Mouse (Mus musculus): ENCODE data around the gene Disp2. TPM values are rescaled to one million over a fixed set of nuclear protein-coding genes. Genes with fewer than 3 reads are reported as not detected.

Disp2 gene
- polyA plus RNA-seq, 2 experiments: 0.21 to 0.27 TPM

DNA sequence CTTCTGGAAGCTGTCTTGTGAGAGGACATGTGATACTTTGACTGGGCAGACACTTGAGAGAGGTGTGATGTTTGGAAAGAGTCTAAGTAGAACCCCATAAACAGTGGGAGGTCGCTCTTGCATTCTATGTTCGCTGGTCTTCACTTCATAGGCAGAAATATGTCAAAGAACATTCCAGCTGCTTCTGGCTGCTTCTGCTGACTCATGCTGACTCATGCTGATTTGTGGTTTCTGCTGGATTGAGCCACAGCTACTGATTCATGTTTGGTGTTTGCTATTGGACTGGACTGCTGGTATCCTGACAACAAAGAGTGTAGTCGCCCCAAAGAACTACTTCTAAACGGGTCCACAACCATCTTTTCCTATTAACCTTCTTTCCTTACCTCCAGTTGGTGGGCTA is 62.3 kb downstream of the Disp2 start:
- 53% methylated on average over 4 of the region's 4 CpGs for WGBS (ENCODE audit: insufficient replicate concordance)
- DNase-seq (ENCODE audit: low read depth in 3 of 3, low spot score in 3 of 3): peak; percentile 74 to 81 (median 80)
- Histone ChIP-seq H3K4me3 (ENCODE audit: insufficient read depth in 1 of 2, low read depth in 2 of 2, low read length in 2 of 2) (no peak overlapping the region), H3K36me3 (replicated peaks; ENCODE audit: control insufficient read depth, insufficient read depth, low read depth) (no peaks in the 10 kb centered on the region), H3K4me1 (replicated peaks; ENCODE audit: control insufficient read depth in 2 of 2, insufficient read depth in 2 of 2, low read length in 1 of 2) (peaks cover 13 to 21% of the 10 kb centered on the region in 2 experiments), H3K9me3 (ENCODE audit: control insufficient read depth, low read length) (no peaks in the 10 kb centered on the region), H3K27me3 (ENCODE audit: control insufficient read depth, insufficient read depth, low read length) (no peaks in the 10 kb centered on the region), H3K4me2 (ENCODE audit: low read depth) (peak overlapping the region; percentile 47), H3K9ac (replicated peaks) (no peak overlapping the region), H3K27ac (peak overlapping the region; percentile 80)
- ATAC-seq (ENCODE audit: insufficient read depth): peak; percentile 77
- TF ChIP-seq EP300 (IDR thresholded peaks at IDR 0.05; ENCODE audit: low read depth) (peak; percentile 86), CTCF (IDR thresholded peaks at IDR 0.05; ENCODE audit: low read depth) (no peak)

DNA sequence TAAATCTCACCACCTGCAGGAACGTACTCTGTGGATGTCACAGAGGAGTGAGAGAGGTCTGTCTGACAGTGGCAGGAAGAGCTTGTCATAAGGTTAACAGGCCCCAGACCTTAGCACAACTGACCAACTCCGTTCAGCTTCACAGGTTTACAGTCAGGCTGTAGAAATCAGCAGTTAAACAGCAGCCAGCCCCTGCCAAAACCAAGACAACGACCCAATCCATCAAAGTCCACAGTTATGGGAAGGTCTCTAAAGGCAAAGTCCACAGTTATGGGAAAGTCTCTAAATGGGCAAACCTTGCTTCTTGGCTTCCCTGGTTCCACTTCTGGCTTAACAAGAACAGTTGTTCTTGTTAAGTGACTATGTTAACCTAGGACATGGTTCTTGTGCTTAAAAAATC is 64.9 kb downstream of the Disp2 start:
- DNase-seq (ENCODE audit: low read depth in 3 of 3, low spot score in 3 of 3) (no peak), ATAC-seq (ENCODE audit: insufficient read depth) (no peak)
- Histone ChIP-seq H3K27ac (no peak overlapping the region), H3K9me3 (ENCODE audit: control insufficient read depth, low read length) (no peaks in the 10 kb centered on the region), H3K4me2 (ENCODE audit: low read depth) (no peak overlapping the region), H3K4me3 (ENCODE audit: insufficient read depth in 1 of 2, low read depth in 2 of 2, low read length in 2 of 2) (no peak overlapping the region), H3K36me3 (replicated peaks; ENCODE audit: control insufficient read depth, insufficient read depth, low read depth) (no peaks in the 10 kb centered on the region), H3K4me1 (replicated peaks; ENCODE audit: control insufficient read depth in 2 of 2, insufficient read depth in 2 of 2, low read length in 1 of 2) (peaks cover 13 to 24% of the 10 kb centered on the region in 2 experiments), H3K27me3 (ENCODE audit: control insufficient read depth, insufficient read depth, low read length) (no peaks in the 10 kb centered on the region; the same call in 1 of the 2 replicates), H3K9ac (replicated peaks) (no peak overlapping the region)
- 62% methylated on average over 3 of the region's 3 CpGs for WGBS (ENCODE audit: insufficient replicate concordance)
- TF ChIP-seq CTCF (IDR thresholded peaks at IDR 0.05; ENCODE audit: low read depth) (no peak), EP300 (IDR thresholded peaks at IDR 0.05; ENCODE audit: low read depth) (no peak)

DNA sequence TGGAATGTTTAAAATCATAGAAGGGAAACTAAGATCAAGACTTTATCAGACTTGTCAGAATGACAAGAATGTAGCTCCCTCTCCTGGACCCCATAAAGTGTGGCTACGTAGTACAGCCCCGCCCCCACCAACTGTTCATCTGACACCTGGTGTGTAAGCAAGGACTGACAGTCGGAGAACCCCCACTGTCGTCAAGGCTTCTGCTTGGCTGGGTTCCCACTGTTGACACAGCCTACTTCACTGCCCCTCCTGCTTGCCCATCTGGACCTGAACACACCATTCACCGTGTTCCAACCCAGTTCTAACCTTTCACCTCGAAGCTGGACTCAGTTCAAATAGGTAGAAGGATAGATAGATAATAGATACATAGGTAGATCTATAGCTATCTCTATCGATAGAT is 66.7 kb downstream of the Disp2 start:
- ATAC-seq (ENCODE audit: insufficient read depth) (peak; percentile 34; the same call in 1 of the 2 replicates), DNase-seq (ENCODE audit: low read depth in 3 of 3, low spot score in 3 of 3) (peak in 1 of 3 experiments; percentile 39)
- 63% methylated on average over 7 of the region's 7 CpGs for WGBS (ENCODE audit: insufficient replicate concordance)
- H3K4me2 ChIP-seq (ENCODE audit: low read depth): no peak overlapping the region
- H3K27me3 ChIP-seq (ENCODE audit: control insufficient read depth, insufficient read depth, low read length): no peaks in the 10 kb centered on the region; the same call in 1 of the 2 replicates
- TF ChIP-seq EP300 (IDR thresholded peaks at IDR 0.05; ENCODE audit: low read depth) (no peak), CTCF (IDR thresholded peaks at IDR 0.05; ENCODE audit: low read depth) (no peak)
- H3K9ac ChIP-seq (replicated peaks): no peak overlapping the region
- peaks cover 13 to 22% of the 10 kb centered on the region in 2 experiments for H3K4me1 ChIP-seq (replicated peaks; ENCODE audit: control insufficient read depth in 2 of 2, insufficient read depth in 2 of 2, low read length in 1 of 2)
- no peak overlapping the region for H3K27ac ChIP-seq
- H3K4me3 ChIP-seq (ENCODE audit: insufficient read depth in 1 of 2, low read depth in 2 of 2, low read length in 2 of 2): no peak overlapping the region
- H3K9me3 ChIP-seq (ENCODE audit: control insufficient read depth, low read length): no peaks in the 10 kb centered on the region
- no peaks in the 10 kb centered on the region for H3K36me3 ChIP-seq (replicated peaks; ENCODE audit: control insufficient read depth, insufficient read depth, low read depth)

DNA sequence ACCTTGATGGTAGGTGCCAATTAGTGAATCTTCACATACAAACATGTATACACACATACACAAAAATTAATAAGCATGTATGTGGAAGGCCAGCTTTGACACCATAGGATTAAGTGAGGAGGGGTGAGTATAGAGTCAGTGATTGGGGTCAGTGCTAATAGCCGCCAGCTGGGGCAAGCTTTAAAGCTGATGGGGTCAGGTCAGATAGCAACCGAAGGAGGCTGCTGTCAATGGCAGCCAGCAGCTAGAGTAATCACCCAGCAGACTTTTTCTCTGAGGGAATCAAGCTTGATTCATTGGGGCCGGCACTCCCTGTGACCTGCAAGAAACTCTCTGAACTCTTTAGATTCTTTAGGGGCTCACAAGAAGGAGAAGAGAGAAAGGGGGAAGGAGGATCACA is 72.2 kb downstream of the Disp2 start:
- Histone ChIP-seq H3K4me3 (ENCODE audit: insufficient read depth in 1 of 2, low read depth in 2 of 2, low read length in 2 of 2) (no peak overlapping the region), H3K4me1 (replicated peaks; ENCODE audit: control insufficient read depth in 2 of 2, insufficient read depth in 2 of 2, low read length in 1 of 2) (0 out of 4 replicates have a peak, but pooled peaks cover 0 to 3% of the 10 kb centered on the region in 2 experiments), H3K27ac (no peak overlapping the region), H3K36me3 (replicated peaks; ENCODE audit: control insufficient read depth, insufficient read depth, low read depth) (no peaks in the 10 kb centered on the region), H3K9ac (replicated peaks) (no peak overlapping the region), H3K4me2 (ENCODE audit: low read depth) (no peak overlapping the region), H3K27me3 (ENCODE audit: control insufficient read depth, insufficient read depth, low read length) (no peaks in the 10 kb centered on the region; the same call in 1 of the 2 replicates), H3K9me3 (ENCODE audit: control insufficient read depth, low read length) (no peaks in the 10 kb centered on the region)
- DNase-seq (ENCODE audit: low read depth in 3 of 3, low spot score in 3 of 3) (no peak), ATAC-seq (ENCODE audit: insufficient read depth) (no peak)
- 59% methylated on average over 3 of the region's 3 CpGs for WGBS (ENCODE audit: insufficient replicate concordance)
- TF ChIP-seq CTCF (IDR thresholded peaks at IDR 0.05; ENCODE audit: low read depth) (no peak), EP300 (IDR thresholded peaks at IDR 0.05; ENCODE audit: low read depth) (no peak)

Other genes starting within 250 kb of the Disp2 start
- 0.82 and 0.87 TPM in 2 replicates for gene Bmf, start 230.0 kb upstream of the Disp2 start, polyA plus RNA-seq (2012; rRNA removed)
- 0.69 and 0.70 TPM in 2 replicates for gene Bmf, start 230.0 kb upstream of the Disp2 start, polyA plus RNA-seq (2014; fragmentation: Nextera tagmentation; extraction: Ambion mirVana)
- gene Bub1b, start 181.5 kb upstream of the Disp2 start, polyA plus RNA-seq (2012; rRNA removed): 26.0 and 33.6 TPM in 2 replicates
- 40.2 and 46.6 TPM in 2 replicates for gene Bub1b, start 181.5 kb upstream of the Disp2 start, polyA plus RNA-seq (2014; fragmentation: Nextera tagmentation; extraction: Ambion mirVana)
- 0.48 and 0.60 TPM in 2 replicates for gene Pak6, start 116.4 kb upstream of the Disp2 start, polyA plus RNA-seq (2012; rRNA removed)
- 0.17 and 0.68 TPM in 2 replicates for gene Pak6, start 116.4 kb upstream of the Disp2 start, polyA plus RNA-seq (2014; fragmentation: Nextera tagmentation; extraction: Ambion mirVana)
- gene Ankrd63, start 75.8 kb upstream of the Disp2 start, polyA plus RNA-seq (2012; rRNA removed): 0.03 and 0.07 TPM in 2 replicates
- 0.03 TPM in 1 of 2 replicates, not detected in the other for gene Ankrd63, start 75.8 kb upstream of the Disp2 start, polyA plus RNA-seq (2014; fragmentation: Nextera tagmentation; extraction: Ambion mirVana)
- gene Plcb2, start 51.3 kb upstream of the Disp2 start, polyA plus RNA-seq (2012; rRNA removed): 2.6 and 3.1 TPM in 2 replicates
- gene Plcb2, start 51.3 kb upstream of the Disp2 start, polyA plus RNA-seq (2014; fragmentation: Nextera tagmentation; extraction: Ambion mirVana): 1.5 and 1.7 TPM in 2 replicates
- gene Inafm2, start 34.0 kb upstream of the Disp2 start, polyA plus RNA-seq (2012; rRNA removed): 4.1 and 5.0 TPM in 2 replicates
- 18.3 and 22.8 TPM in 2 replicates for gene Inafm2, start 34.0 kb upstream of the Disp2 start, polyA plus RNA-seq (2014; fragmentation: Nextera tagmentation; extraction: Ambion mirVana)
- gene Ccdc9b, start 17.1 kb upstream of the Disp2 start, polyA plus RNA-seq (2012; rRNA removed): 0.28 and 0.39 TPM in 2 replicates
- 0.04 and 0.16 TPM in 2 replicates for gene Ccdc9b, start 17.1 kb upstream of the Disp2 start, polyA plus RNA-seq (2014; fragmentation: Nextera tagmentation; extraction: Ambion mirVana)
- not detected in 2 replicates for gene Phgr1, start 7.0 kb upstream of the Disp2 start, polyA plus RNA-seq (2012; rRNA removed)
- gene Phgr1, start 7.0 kb upstream of the Disp2 start, polyA plus RNA-seq (2014; fragmentation: Nextera tagmentation; extraction: Ambion mirVana): not detected in 2 replicates
- 22.9 and 50.8 TPM in 2 replicates for gene Knstrn, start 34.3 kb downstream of the Disp2 start, polyA plus RNA-seq (2012; rRNA removed)
- 84.7 and 88.1 TPM in 2 replicates for gene Knstrn, start 34.3 kb downstream of the Disp2 start, polyA plus RNA-seq (2014; fragmentation: Nextera tagmentation; extraction: Ambion mirVana)
- gene Ivd, start 82.2 kb downstream of the Disp2 start, polyA plus RNA-seq (2012; rRNA removed): 23.1 and 26.3 TPM in 2 replicates
- 23.3 and 27.4 TPM in 2 replicates for gene Ivd, start 82.2 kb downstream of the Disp2 start, polyA plus RNA-seq (2014; fragmentation: Nextera tagmentation; extraction: Ambion mirVana)
- gene Bahd1, start 120.7 kb downstream of the Disp2 start, polyA plus RNA-seq (2012; rRNA removed): 4.9 and 5.2 TPM in 2 replicates
- gene Bahd1, start 120.7 kb downstream of the Disp2 start, polyA plus RNA-seq (2014; fragmentation: Nextera tagmentation; extraction: Ambion mirVana): 0.83 and 1.0 TPM in 2 replicates
- 3.6 and 3.7 TPM in 2 replicates for gene Chst14, start 146.8 kb downstream of the Disp2 start, polyA plus RNA-seq (2012; rRNA removed)
- gene Chst14, start 146.8 kb downstream of the Disp2 start, polyA plus RNA-seq (2014; fragmentation: Nextera tagmentation; extraction: Ambion mirVana): 4.2 and 4.3 TPM in 2 replicates
- 5.4 and 6.9 TPM in 2 replicates for gene Ccdc32, start 249.7 kb downstream of the Disp2 start, polyA plus RNA-seq (2012; rRNA removed)
- 12.6 and 12.9 TPM in 2 replicates for gene Ccdc32, start 249.7 kb downstream of the Disp2 start, polyA plus RNA-seq (2014; fragmentation: Nextera tagmentation; extraction: Ambion mirVana)